Mouse (Mus musculus): Measurements from ENCODE around the gene Bex6.

DNA sequence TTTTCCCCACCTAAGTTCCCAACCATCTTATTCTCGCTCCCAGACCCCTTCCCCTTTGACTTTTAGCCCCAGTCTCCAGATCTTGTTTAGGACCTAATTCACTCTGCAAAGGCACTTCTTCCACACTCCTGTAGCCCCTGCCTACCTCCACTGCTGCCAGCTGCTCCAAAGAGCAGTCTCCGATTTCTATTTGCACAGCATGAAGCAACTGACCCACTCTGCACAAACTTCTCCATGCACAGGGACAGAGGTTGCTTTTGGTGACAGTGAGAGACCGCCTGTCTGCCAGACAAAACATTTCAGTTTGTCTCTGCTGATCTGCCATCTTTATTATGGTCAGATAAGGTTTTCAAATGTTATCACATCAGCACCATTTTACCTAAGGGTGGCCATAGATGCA lies 46.5 kb upstream of the Bex6 start:
- TF ChIP-seq CTCF (IDR thresholded peaks at IDR 0.05; ENCODE audit: borderline replicate concordance, insufficient read depth, low read depth, low read length) (no peak), POLR2A (IDR thresholded peaks at IDR 0.05; ENCODE audit: borderline replicate concordance, insufficient read depth, low read length) (no peak)
